Mouse (Mus musculus): ENCODE measurements around the gene Mturn.

DNA sequence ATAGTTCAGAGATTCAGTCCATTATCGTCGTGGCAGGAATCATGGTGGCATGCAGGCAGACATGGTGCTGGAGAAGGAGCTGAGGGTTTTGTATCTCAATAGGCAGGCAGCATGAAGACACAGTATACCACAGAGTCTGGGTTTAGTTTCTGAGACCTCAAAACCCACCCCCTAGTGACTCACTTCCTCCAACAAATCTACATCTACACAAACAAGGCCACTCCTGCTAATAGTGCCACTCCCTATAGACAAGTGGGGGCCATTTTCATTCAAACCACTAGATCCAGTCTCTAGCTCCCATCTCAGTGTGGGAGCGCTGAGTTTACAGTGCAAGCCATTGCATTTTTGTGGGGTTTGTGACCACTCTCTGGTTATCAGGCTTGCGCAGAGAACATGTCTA lies 27.2 kb downstream of the Mturn start:
- TF ChIP-seq CTCF (IDR thresholded peaks at IDR 0.05; ENCODE audit: low read depth, low read length) (no peak), GATA1 (IDR thresholded peaks at IDR 0.05; ENCODE audit: borderline replicate concordance, low read length) (no peak), TAL1 (conservative IDR thresholded peaks at IDR 0.05; ENCODE audit: low read depth, low read length) (no peak), POLR2AphosphoS5 (IDR thresholded peaks at IDR 0.05; ENCODE audit: insufficient replicate concordance, low read depth, low read length) (no peak), GATA2 (IDR thresholded peaks at IDR 0.05; ENCODE audit: borderline replicate concordance, low read depth, low read length) (no peak)
